Mouse (Mus musculus): Measurements from ENCODE around the gene Gm9803.

DNA sequence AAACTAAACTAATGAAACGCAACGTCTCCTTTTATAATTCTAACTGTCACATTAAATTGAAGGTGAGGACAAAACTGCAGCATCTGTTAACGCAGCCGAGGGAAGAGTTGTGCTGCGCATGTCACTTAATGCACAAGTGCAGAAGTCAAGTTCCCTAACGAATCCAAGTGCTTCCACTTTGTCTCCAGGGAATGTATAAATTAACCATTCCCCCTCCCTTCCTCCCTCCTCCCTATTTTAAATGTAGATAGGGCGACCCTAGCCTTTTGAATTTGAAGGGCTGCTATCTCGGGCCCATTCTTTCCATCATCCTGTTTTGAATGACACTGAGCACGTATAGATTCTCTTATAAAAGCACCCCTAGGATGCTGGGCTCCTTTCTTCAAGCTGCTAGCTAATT is 46.4 kb upstream of the Gm9803 start:
- no peak for TF ChIP-seq EP300 (IDR thresholded peaks at IDR 0.05; ENCODE audit: low read depth)
- TF ChIP-seq CTCF (IDR thresholded peaks at IDR 0.05; ENCODE audit: low read depth), result no peak
